Mouse (Mus musculus) embryo, embryonic 11 days (tissue): ENCODE data around the gene Lima1.
"Not testable (repeated sequence)": the region's sequence is repeated elsewhere in the genome, so short reads cannot be mapped to it uniquely, and the experiment has no call there.

ENCODE experiments used
- DNase-seq: peaks from one replicate; pipeline ENCODE4 v3.0.0-alpha.2; 2015

The Lima1 gene

GRCm38 (mm10) chr15:99875334-99875869, at the start of gene Lima1:
Gene Lima1, minus strand, starts transcription at chr15:99875456.
- peak; percentile 96 for DNase-seq

- no peak for DNase-seq
Measured at GRCm38 (mm10) chr15:99919601-99920158, 44.4 kb upstream of the Lima1 start.

- DNase-seq, result no peak
Measured at GRCm38 (mm10) chr15:99917264-99917663, 42.0 kb upstream of the Lima1 start.

- DNase-seq, result no peak
Measured at GRCm38 (mm10) chr15:99914613-99915012, 39.4 kb upstream of the Lima1 start.

- DNase-seq, result no peak
Measured at GRCm38 (mm10) chr15:99911785-99912184, 36.5 kb upstream of the Lima1 start.

GRCm38 (mm10) chr15:99909339-99909996, 34.2 kb upstream of the Lima1 start:
- peak; percentile 69 for DNase-seq

- no peak for DNase-seq
Measured at GRCm38 (mm10) chr15:99907514-99907913, 32.3 kb upstream of the Lima1 start.

- DNase-seq, result no peak
Measured at GRCm38 (mm10) chr15:99907041-99907440, 31.8 kb upstream of the Lima1 start.

- DNase-seq, result no peak
Measured at GRCm38 (mm10) chr15:99904841-99905240, 29.6 kb upstream of the Lima1 start.

GRCm38 (mm10) chr15:99904333-99904732, 29.1 kb upstream of the Lima1 start:
- peak; percentile 85 for DNase-seq

GRCm38 (mm10) chr15:99903227-99903626, 28.0 kb upstream of the Lima1 start:
- DNase-seq, result no peak

GRCm38 (mm10) chr15:99902786-99903185, 27.5 kb upstream of the Lima1 start:
- DNase-seq, result no peak

- no peak for DNase-seq
Measured at GRCm38 (mm10) chr15:99896621-99897020, 21.4 kb upstream of the Lima1 start.

GRCm38 (mm10) chr15:99891355-99891754, 16.1 kb upstream of the Lima1 start:
- DNase-seq, result no peak

GRCm38 (mm10) chr15:99890412-99891236, 15.4 kb upstream of the Lima1 start:
- DNase-seq, result no peak

GRCm38 (mm10) chr15:99889275-99889874, 14.1 kb upstream of the Lima1 start:
- no peak for DNase-seq

- not testable (repeated sequence) for DNase-seq
Measured at GRCm38 (mm10) chr15:99887130-99887529, 11.9 kb upstream of the Lima1 start.

GRCm38 (mm10) chr15:99884038-99884437, 8.8 kb upstream of the Lima1 start:
- DNase-seq, result no peak

GRCm38 (mm10) chr15:99878541-99878940, 3.3 kb upstream of the Lima1 start:
- DNase-seq, result no peak

- no peak for DNase-seq
Measured at GRCm38 (mm10) chr15:99874612-99875333, 483 bp downstream of the Lima1 start.

- no peak for DNase-seq
Measured at GRCm38 (mm10) chr15:99872543-99872942, 2.7 kb downstream of the Lima1 start.

- DNase-seq, result no peak
Measured at GRCm38 (mm10) chr15:99867654-99868053, 7.6 kb downstream of the Lima1 start.
